Mouse (Mus musculus): ENCODE results near the gene Ralb.

The Ralb gene

GRCm38 (mm10) chr1:119451417-119451816 lies 53.2 kb downstream of the Ralb start:
- DNase-seq (ENCODE audit: low spot score in 2 of 2) = peak; percentile 43 to 53

- DNase-seq (ENCODE audit: low spot score in 2 of 2) = no peak
These were observed 53.8 kb downstream of the Ralb start for GRCm38 (mm10) chr1:119450651-119451345.

- DNase-seq (ENCODE audit: low spot score in 2 of 2) = no peak
These were observed 57.8 kb downstream of the Ralb start for GRCm38 (mm10) chr1:119446753-119447283.

- no peak for DNase-seq (ENCODE audit: low spot score in 2 of 2)
These were observed 60.8 kb downstream of the Ralb start for GRCm38 (mm10) chr1:119443591-119444350.

- no peak for DNase-seq (ENCODE audit: low spot score in 2 of 2)
These were observed 61.7 kb downstream of the Ralb start for GRCm38 (mm10) chr1:119442901-119443300.

- DNase-seq (ENCODE audit: low spot score in 2 of 2) = no peak
These were observed 66.4 kb downstream of the Ralb start for GRCm38 (mm10) chr1:119438105-119438637.

GRCm38 (mm10) chr1:119437401-119437800 lies 67.2 kb downstream of the Ralb start:
- DNase-seq (ENCODE audit: low spot score in 2 of 2) = no peak

- DNase-seq (ENCODE audit: low spot score in 2 of 2) = no peak
These were observed 80.3 kb downstream of the Ralb start for GRCm38 (mm10) chr1:119424141-119424860.

GRCm38 (mm10) chr1:119423510-119423909 lies 81.1 kb downstream of the Ralb start:
- peak; percentile 44 to 57 for DNase-seq (ENCODE audit: low spot score in 2 of 2)

GRCm38 (mm10) chr1:119422460-119423015 lies 82.1 kb downstream of the Ralb start:
- no peak for DNase-seq (ENCODE audit: low spot score in 2 of 2)

- DNase-seq (ENCODE audit: low spot score in 2 of 2) = peak; percentile 33 to 49
These were observed 82.8 kb downstream of the Ralb start, which contains the start of gene Inhbb for GRCm38 (mm10) chr1:119421576-119422421. TSS of gene Inhbb (minus strand) at chr1:119422248.

GRCm38 (mm10) chr1:119420984-119421575 lies 83.5 kb downstream of the Ralb start:
- DNase-seq (ENCODE audit: low spot score in 2 of 2) = no peak

All from right cerebral cortex, adult 2 months (tissue).